Mouse (Mus musculus) lung, postnatal 0 days (tissue): Measurements from ENCODE around the gene Lilrb4a. TPM values are rescaled to one million over a fixed set of nuclear protein-coding genes. Genes with fewer than 3 reads are reported as not detected.
"Not testable (repeated sequence)": the region's sequence is repeated elsewhere in the genome, so short reads cannot be mapped to it uniquely, and the experiment has no call there.

Experiments used
- ATAC-seq: fragments of 200-750 bp; cut with Nextera tagmentation; 2 replicates; pipeline ENCODE4 v1.8.0; 2017; ENCODE audit warnings: moderate library complexity
- DNase-seq: peaks from one replicate; pipeline ENCODE4 v3.0.0-alpha.2; 2016; ENCODE audit warnings: low spot score
- H3K27ac ChIP-seq: fragments of 300-500 bp; sonication (generic); 2 replicates; pipeline ENCODE4 v1.5.1; 2014; ENCODE audit warnings: antibody characterized with exemption, mild to moderate bottlenecking, low read length, mixed read lengths
- H3K27me3 ChIP-seq: fragments of 300-500 bp; sonication (generic); replicated peaks from 2 replicates; pipeline ENCODE4 v1.6.1; 2014; ENCODE audit warnings: low read length, mixed read lengths; ENCODE audit not compliant: insufficient read depth
- H3K36me3 ChIP-seq: fragments of 300-500 bp; sonication (generic); 2 replicates; pipeline ENCODE4 v1.6.1; 2014; ENCODE audit warnings: low read length, mixed read lengths; ENCODE audit not compliant: insufficient read depth
- H3K4me1 ChIP-seq: fragments of 300-500 bp; sonication (generic); 2 replicates; pipeline ENCODE4 v1.6.1; 2014; ENCODE audit warnings: antibody characterized with exemption, low read depth, low read length, mixed read lengths; ENCODE audit not compliant: insufficient read depth
- H3K4me2 ChIP-seq: fragments of 300-500 bp; sonication (generic); replicated peaks from 2 replicates; pipeline ENCODE4 v1.6.1; 2014; ENCODE audit warnings: low read depth, mild to moderate bottlenecking, low read length, moderate library complexity, mixed read lengths
- H3K4me3 ChIP-seq: fragments of 300-500 bp; sonication (generic); 2 replicates; pipeline ENCODE4 v1.5.1; 2014; ENCODE audit warnings: low read depth, low read length
- H3K9ac ChIP-seq: fragments of 300-500 bp; sonication (generic); replicated peaks from 2 replicates; pipeline ENCODE4 v1.6.1; 2014; ENCODE audit warnings: low read depth, mild to moderate bottlenecking
- H3K9me3 ChIP-seq: fragments of 300-500 bp; sonication (generic); 2 replicates; pipeline ENCODE4 v1.6.1; 2016; ENCODE audit warnings: low read length, mixed read lengths
- CTCF ChIP-seq: IDR thresholded peaks from 2 replicates; pipeline ENCODE4 v1.5.1; 2016; ENCODE audit warnings: antibody characterized with exemption, mild to moderate bottlenecking
- EP300 ChIP-seq: IDR thresholded peaks from 2 replicates; pipeline ENCODE4 v1.6.1; 2016; ENCODE audit warnings: antibody characterized with exemption, mild to moderate bottlenecking, control low read depth
- WGBS: fragments of 180-500 bp; shearing (Covaris S2); extraction: QIAGEN DNeasy Blood & Tissue Kit; methylation state at CpG from one replicate; pipeline ENCODE4 v1.1.7; 2014; 5-methylcytosine and 5-hydroxymethylcytosine counted together
- polyA plus RNA-seq: library from polyadenylated mRNA; unstranded; fragments of >200 nt; fragmentation: Nextera tagmentation; extraction: Ambion mirVana; gene quantifications from 2 replicates; pipeline ENCODE4 v1.2.1, GENCODE M21; 2015

The Lilrb4a gene
- 25.0 and 26.6 TPM in 2 replicates for polyA plus RNA-seq

DNA sequence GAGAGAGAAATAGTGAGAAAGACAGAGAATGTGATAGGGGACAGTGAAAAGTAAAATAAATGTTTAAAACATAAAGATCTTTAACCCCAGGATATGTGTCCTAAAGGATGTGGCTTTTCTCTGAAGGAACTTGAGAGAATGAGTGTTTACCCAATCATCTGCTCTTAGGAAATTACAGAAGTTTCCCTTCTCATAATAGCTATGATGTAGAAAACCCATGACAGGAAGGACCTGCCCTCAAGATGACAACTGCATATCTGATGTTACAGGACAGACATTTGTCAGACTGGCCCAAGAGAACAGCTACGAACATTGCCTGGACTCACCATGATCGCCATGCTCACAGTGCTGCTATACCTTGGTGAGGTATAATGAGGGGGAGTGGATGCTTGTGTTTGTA lies at the start of gene Lilrb4a:
Gene Lilrb4a (plus strand): TSS at position 266 of the 400 bp plus-strand sequence.
- not testable (repeated sequence) for DNase-seq, H3K27ac ChIP-seq, H3K27me3 ChIP-seq, H3K4me2 ChIP-seq, H3K4me1 ChIP-seq, H3K9me3 ChIP-seq, H3K4me3 ChIP-seq, H3K36me3 ChIP-seq, H3K9ac ChIP-seq
- WGBS = no CpG with 5 or more reads among the region's 2 CpGs
- ATAC-seq = peak; percentile 48

GRCm38 (mm10) chr10:51451610-51452009 lies 39.1 kb upstream of the Lilrb4a start:
- no peak for TF ChIP-seq EP300
- TF ChIP-seq CTCF = no peak
- Histone ChIP-seq H3K9ac (no peak overlapping the region), H3K4me2 (no peak overlapping the region), H3K4me3 (no peak overlapping the region), H3K4me1 (no peaks in the 10 kb centered on the region), H3K36me3 (no peaks in the 10 kb centered on the region), H3K9me3 (no peaks in the 10 kb centered on the region), H3K27me3 (no peaks in the 10 kb centered on the region), H3K27ac (no peak overlapping the region)
- ATAC-seq (no peak), DNase-seq (peak; percentile 3)
- 70% methylated on average over 4 of the region's 4 CpGs for WGBS

GRCm38 (mm10) chr10:51453616-51454298 lies 37.0 kb upstream of the Lilrb4a start:
- Histone ChIP-seq H3K4me3 (no peak overlapping the region), H3K9ac (no peak overlapping the region), H3K4me2 (no peak overlapping the region), H3K36me3 (no peaks in the 10 kb centered on the region), H3K9me3 (no peaks in the 10 kb centered on the region), H3K27ac (no peak overlapping the region), H3K4me1 (no peaks in the 10 kb centered on the region), H3K27me3 (no peaks in the 10 kb centered on the region)
- ATAC-seq (0 out of 2 replicates have a peak, but pooled peaks have one; percentile 17), DNase-seq (peak; percentile 41)
- TF ChIP-seq EP300 (no peak), CTCF (no peak)
- 64% methylated on average over 1 of the region's 1 CpGs for WGBS

DNA sequence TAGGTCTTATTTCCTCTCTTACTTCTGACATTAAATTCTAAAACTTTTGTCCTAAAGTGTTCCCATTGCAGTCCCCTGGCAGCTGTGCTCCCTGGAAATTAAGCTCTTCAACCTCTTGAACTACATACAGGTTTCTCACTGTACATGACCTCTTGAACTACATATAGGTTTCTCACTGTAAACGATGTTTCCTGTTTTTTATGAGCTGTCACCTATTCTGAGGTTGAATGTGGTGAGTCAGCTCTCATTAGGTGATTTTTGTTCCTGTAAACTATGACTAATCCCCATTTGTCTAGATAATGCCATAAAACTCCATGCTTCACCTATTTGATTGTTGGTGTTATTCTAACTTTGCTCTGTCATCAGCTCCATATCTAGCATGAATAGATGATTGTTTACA lies 36.4 kb upstream of the Lilrb4a start:
- DNase-seq = peak; percentile 28
- TF ChIP-seq CTCF = no peak
- no peak for TF ChIP-seq EP300
- Histone ChIP-seq H3K4me1 (no peaks in the 10 kb centered on the region), H3K9me3 (no peaks in the 10 kb centered on the region), H3K4me3 (no peak overlapping the region), H3K27me3 (no peaks in the 10 kb centered on the region), H3K9ac (no peak overlapping the region), H3K27ac (no peak overlapping the region), H3K36me3 (no peaks in the 10 kb centered on the region), H3K4me2 (no peak overlapping the region)
- 28% methylated on average over 1 of the region's 1 CpGs for WGBS
- no peak for ATAC-seq

DNA sequence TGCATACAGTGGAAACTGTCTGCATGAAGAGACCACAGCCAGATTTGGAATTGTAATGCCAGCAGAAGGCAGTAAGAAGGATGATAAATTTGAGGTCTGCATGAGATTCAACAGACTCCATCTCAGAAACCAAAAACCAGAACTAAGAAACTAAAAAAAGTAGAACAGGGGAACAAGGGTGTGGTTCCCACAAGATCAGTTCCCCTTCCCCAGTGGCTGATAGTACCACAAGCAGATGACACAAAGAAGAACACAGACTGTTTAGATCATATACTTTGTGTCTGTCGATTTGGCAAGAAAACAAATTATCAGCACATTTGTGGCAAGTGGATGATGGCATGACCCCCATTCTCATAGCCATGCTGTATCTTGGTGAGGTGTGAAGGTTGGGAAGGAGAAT lies 35.0 kb upstream of the Lilrb4a start:
- Histone ChIP-seq H3K27ac (no peak overlapping the region), H3K9ac (no peak overlapping the region), H3K4me1 (no peaks in the 10 kb centered on the region), H3K9me3 (no peaks in the 10 kb centered on the region), H3K4me3 (no peak overlapping the region), H3K27me3 (no peaks in the 10 kb centered on the region), H3K4me2 (no peak overlapping the region), H3K36me3 (no peaks in the 10 kb centered on the region)
- DNase-seq (peak; percentile 23), ATAC-seq (no peak)
- WGBS = 84% methylated on average over 1 of the region's 1 CpGs
- no peak for TF ChIP-seq EP300
- TF ChIP-seq CTCF = no peak

DNA sequence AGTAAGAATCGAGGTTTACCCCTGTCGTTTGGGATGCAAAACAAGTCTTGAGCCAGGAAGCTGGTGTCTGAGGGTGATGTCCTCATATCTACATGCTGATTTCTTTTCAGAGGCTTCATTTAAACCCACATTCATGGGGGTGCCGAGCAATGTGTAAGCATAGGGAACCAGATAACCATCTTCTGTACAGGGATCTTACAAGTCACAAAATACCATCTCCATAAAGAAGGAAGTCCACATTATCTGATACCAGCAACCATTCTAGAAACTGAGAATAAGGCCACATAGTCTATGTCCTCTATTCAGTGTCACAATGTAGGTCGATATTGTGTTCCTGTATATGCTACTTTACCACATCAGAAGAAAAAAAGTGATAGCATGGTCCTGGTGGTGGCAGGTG lies 34.4 kb upstream of the Lilrb4a start:
- no peaks in the 10 kb centered on the region for H3K27me3 ChIP-seq
- WGBS = 64% methylated on average over 4 of the region's 4 CpGs
- no peak overlapping the region for H3K4me3 ChIP-seq
- no peak overlapping the region for H3K4me2 ChIP-seq
- no peak overlapping the region for H3K9ac ChIP-seq
- no peak for ATAC-seq
- H3K36me3 ChIP-seq = no peaks in the 10 kb centered on the region
- H3K4me1 ChIP-seq = no peaks in the 10 kb centered on the region
- DNase-seq = no peak
- no peak overlapping the region for H3K27ac ChIP-seq
- H3K9me3 ChIP-seq = no peaks in the 10 kb centered on the region
- TF ChIP-seq CTCF (no peak), EP300 (no peak)

GRCm38 (mm10) chr10:51463800-51464199 lies 27.0 kb upstream of the Lilrb4a start:
- H3K9ac ChIP-seq, H3K4me3 ChIP-seq, H3K4me2 ChIP-seq, H3K36me3 ChIP-seq, DNase-seq, H3K9me3 ChIP-seq, H3K27me3 ChIP-seq, H3K27ac ChIP-seq, H3K4me1 ChIP-seq, ATAC-seq: not testable (repeated sequence)
- 57% methylated on average over 4 of the region's 4 CpGs for WGBS

GRCm38 (mm10) chr10:51480397-51480796 lies 10.4 kb upstream of the Lilrb4a start, which contains the start of the genes Gm49339 and Lilr4b:
Gm49339 (plus strand) TSS chr10:51480612.
Lilr4b (plus strand) TSS chr10:51480632.
- not testable (repeated sequence) for H3K27ac ChIP-seq, H3K27me3 ChIP-seq, H3K4me3 ChIP-seq, DNase-seq, H3K4me2 ChIP-seq, H3K9me3 ChIP-seq, H3K4me1 ChIP-seq, H3K9ac ChIP-seq, H3K36me3 ChIP-seq
- ATAC-seq = peak; percentile 54
- 61% methylated on average over 1 of the region's 3 CpGs for WGBS
